Mouse (Mus musculus) frontal cortex, postnatal 10 days (tissue): Measurements from ENCODE around the gene Rptor.

Experiments used
- DNase-seq, 2 experiments: peaks; one replicate each; pipeline ENCODE4 v3.0.0; 2022; ENCODE audit warnings: low spot score in 2 of 2, mixed read lengths in 1 of 2

Rptor gene

GRCm38 (mm10) chr11:119735152-119735551 is 132.4 kb downstream of the Rptor start:
- no peak for DNase-seq

GRCm38 (mm10) chr11:119738990-119739846 is 136.5 kb downstream of the Rptor start:
- peak; percentile 28 to 33 for DNase-seq

GRCm38 (mm10) chr11:119741401-119741800 is 138.7 kb downstream of the Rptor start:
- DNase-seq = no peak

- no peak for DNase-seq
These were observed 141.7 kb downstream of the Rptor start for GRCm38 (mm10) chr11:119744436-119744835.

- no peak for DNase-seq
These were observed 142.6 kb downstream of the Rptor start for GRCm38 (mm10) chr11:119745333-119745732.

- DNase-seq = no peak
These were observed 151.8 kb downstream of the Rptor start for GRCm38 (mm10) chr11:119754459-119754858.

- no peak for DNase-seq
These were observed 155.5 kb downstream of the Rptor start for GRCm38 (mm10) chr11:119758214-119758613.

- no peak for DNase-seq
These were observed 156.1 kb downstream of the Rptor start for GRCm38 (mm10) chr11:119758705-119759327.

- DNase-seq = no peak
These were observed 160.2 kb downstream of the Rptor start for GRCm38 (mm10) chr11:119762911-119763310.

- DNase-seq = no peak
These were observed 163.3 kb downstream of the Rptor start for GRCm38 (mm10) chr11:119766023-119766422.

GRCm38 (mm10) chr11:119766782-119767459 is 164.2 kb downstream of the Rptor start:
- DNase-seq = no peak

GRCm38 (mm10) chr11:119767525-119767924 is 164.8 kb downstream of the Rptor start:
- no peak for DNase-seq

- DNase-seq = no peak
These were observed 165.8 kb downstream of the Rptor start for GRCm38 (mm10) chr11:119768511-119768910.

GRCm38 (mm10) chr11:119769666-119770065 is 167.0 kb downstream of the Rptor start:
- no peak for DNase-seq

- no peak for DNase-seq
These were observed 168.3 kb downstream of the Rptor start for GRCm38 (mm10) chr11:119770985-119771384.

- DNase-seq = peak; percentile 19 to 48
These were observed 170.2 kb downstream of the Rptor start for GRCm38 (mm10) chr11:119772896-119773295.

- no peak for DNase-seq
These were observed 172.5 kb downstream of the Rptor start for GRCm38 (mm10) chr11:119775076-119775760.

GRCm38 (mm10) chr11:119777236-119777635 is 174.5 kb downstream of the Rptor start:
- no peak for DNase-seq

- DNase-seq = no peak
These were observed 175.2 kb downstream of the Rptor start for GRCm38 (mm10) chr11:119777872-119778271.

GRCm38 (mm10) chr11:119780290-119780689 is 177.6 kb downstream of the Rptor start:
- DNase-seq = no peak

GRCm38 (mm10) chr11:119781165-119781564 is 178.5 kb downstream of the Rptor start:
- no peak for DNase-seq

GRCm38 (mm10) chr11:119781726-119782125 is 179.0 kb downstream of the Rptor start:
- no peak for DNase-seq
